Mouse (Mus musculus): Measurements from ENCODE around the gene Cfap54.

Cfap54 gene

DNA sequence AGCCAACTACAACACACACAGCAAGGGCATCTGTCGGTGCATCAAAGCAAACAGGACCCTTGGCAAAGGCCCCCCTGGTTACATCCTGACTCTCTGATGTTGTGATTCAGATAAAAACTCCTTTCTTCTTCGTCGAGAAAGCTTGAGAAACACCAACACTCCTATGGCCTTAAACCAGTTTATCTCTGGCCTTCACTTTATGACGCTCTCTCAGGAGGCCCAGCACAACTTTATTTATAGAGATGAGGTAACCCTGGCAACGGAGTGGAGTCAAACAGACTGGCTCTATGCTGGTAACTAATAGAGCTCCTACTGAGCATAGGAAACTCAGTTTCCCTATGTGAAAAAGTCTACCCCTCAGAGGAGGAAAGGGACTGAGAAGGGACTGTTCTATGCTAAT is 146.9 kb downstream of the Cfap54 start:
- DNase-seq: no peak

DNA sequence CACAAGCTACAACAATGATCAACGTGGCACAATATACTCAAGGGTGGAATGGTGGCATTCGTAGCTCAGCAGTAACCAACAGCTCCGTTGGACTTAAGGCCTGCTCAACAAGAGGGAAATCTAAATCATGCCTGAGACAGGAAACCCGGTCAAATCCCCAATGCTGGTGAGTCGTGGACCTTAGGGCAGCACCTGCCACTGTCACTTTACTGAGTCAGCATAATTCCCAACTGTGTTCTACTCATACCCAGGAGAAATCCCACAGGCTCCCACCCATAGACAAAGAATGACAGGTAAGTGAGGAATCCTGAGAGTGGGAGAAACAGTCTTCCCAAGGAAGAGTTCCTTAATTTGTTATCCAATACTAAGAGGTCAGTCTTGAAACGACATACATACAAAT is 147.8 kb downstream of the Cfap54 start:
- no peak for DNase-seq

DNA sequence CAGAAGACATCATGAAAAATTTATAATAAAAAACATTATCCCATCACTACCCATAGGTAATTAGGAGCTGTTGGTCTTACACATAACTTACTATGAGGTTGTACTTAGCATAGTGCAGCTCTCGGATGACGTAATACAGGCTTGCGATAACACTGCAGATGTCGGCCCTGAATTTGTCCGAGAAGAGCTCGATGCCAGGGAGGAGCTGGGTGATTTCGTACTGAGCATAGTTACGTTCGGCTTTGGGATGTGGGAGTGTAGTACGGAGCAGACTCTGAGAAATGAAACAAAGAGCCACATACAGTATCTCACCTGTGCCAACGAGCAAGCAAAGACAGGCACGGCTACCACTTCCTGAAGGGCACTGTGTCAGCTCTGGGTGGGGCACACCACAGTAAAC is 149.0 kb downstream of the Cfap54 start:
- no peak for DNase-seq

DNA sequence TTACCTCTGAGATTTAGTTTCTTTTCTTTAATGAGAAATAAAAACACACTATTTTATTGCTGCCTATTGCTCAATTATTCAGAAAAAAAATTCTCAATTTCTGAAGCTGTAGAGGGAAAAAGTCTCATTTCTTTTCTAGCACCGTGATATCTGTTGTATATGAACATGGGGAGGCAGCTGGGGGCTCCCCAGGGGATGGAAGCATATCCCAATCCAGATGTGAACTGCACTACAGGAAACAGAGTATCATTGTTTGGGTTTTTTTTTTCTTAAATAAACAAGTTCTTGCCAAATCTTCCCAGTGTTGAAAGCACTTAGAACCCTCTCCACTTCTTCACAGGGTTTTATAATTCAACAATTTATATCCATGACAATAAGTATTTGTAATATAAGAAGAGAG is 151.4 kb downstream of the Cfap54 start:
- no peak for DNase-seq

DNA sequence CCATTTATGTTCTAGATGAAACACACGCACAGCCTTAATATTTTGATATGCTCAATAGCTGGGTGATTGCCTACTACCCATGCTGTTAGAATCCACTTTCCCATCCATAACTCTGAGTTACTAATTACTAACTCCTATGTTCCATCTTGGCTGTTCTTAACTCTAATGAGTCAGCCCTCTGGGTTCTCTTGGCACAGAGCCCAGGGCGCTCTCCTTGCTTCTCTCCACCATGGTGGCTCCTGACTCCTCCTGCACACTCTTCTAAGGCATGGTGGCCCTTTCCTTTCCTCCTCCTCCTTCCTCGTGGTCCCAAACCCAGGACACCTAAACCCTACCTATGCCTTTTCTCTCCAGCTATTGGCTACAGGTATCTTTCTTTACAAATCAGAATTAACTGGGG is 153.2 kb downstream of the Cfap54 start:
- peak; percentile 2 to 37 for DNase-seq

DNA sequence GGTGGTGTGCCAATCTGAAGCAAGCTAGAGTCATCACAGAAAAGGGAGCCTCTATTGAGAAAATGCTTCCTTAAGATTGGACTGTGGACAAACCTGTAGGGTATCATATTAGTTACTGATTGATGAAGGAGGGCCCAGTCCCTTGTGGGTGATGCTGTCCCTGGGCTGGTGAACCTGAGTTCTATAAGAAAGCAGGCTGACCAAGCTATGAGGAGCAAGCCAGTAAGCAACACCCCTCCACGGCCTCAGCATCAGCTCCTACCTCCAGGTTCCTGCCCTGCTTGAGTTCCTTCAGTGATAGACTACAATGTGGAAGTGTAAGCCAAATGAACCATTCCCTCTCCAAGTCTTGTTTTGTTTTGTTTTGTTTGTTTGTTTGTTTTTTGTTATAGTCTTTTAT is 162.9 kb downstream of the Cfap54 start:
- DNase-seq: no peak

DNA sequence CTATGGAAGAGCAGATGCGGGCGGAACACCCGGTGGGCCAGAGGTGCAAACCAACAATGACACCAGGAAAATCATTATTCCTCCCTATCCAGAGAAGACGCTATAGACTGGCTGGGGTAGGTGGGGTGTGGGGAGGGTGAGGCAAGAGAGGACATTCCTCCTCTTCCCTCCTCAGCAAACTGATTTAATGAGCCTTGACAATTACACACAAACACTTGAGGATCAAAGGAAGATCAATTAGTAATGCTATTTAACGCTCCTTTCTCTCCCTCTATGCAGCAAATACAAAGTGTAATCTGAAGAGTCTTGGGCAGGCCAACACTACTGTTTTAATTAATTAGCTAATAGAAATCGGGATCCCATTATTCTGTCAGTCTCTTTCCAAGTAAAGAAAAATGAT is 174.2 kb downstream of the Cfap54 start:
- DNase-seq: no peak

DNA sequence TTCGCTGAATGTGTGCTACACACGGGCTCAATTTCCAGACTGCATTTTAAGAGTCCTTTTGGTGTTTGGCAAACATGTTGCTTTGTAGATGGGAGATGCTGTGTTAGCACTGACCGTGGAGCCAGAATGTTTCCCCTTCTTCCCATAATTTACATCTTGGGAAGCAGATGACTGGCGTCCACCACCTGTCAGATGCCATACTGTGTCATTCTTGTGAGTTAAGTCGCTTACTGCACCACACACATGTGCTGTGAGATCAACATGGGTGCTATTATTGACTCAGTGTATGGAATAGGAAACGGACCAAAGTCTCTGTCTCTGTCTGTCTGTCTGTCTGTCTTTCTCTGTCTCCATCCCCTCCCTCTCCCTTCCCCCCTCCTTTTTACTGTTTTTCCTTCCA is 193.0 kb downstream of the Cfap54 start:
- no peak for DNase-seq

DNA sequence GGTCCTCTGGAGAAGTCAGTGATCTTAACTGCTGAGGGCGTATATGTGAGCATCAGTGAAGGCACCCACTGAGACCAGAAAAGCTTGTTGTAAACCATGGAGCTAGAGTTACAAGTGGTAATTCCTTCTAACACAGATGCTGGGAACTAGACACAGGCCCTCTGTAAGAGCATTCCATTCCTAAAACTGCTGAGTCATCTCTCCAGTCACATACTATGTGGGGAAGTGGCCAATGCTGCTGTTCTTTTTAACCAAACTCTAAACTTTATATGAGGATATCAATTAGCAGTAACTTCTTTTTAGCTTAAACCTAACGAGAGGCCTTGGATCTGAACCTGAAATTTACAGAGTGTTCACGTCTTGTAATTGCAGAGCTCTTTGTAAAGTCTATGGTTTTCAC is 203.4 kb downstream of the Cfap54 start:
- DNase-seq: no peak

DNA sequence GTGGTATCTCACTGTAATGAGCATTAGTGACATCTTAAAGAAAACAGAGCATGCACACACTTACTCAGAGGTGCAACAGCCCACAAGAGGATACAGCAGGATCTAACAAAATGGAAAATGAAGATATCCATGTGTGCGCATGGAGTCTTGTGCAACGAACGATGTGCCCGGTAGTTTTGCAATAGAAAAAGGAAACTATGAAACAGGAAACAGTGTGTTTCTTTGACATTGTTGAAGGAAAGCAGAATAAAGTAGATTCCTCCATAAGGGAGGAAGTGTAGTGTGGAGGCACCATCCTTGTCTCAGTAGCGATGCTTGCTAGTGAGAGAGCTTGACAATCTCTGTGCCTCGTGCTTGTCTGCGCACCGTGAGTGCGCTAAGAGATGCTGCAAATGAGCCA is 240.4 kb downstream of the Cfap54 start:
- no peak for DNase-seq

DNA sequence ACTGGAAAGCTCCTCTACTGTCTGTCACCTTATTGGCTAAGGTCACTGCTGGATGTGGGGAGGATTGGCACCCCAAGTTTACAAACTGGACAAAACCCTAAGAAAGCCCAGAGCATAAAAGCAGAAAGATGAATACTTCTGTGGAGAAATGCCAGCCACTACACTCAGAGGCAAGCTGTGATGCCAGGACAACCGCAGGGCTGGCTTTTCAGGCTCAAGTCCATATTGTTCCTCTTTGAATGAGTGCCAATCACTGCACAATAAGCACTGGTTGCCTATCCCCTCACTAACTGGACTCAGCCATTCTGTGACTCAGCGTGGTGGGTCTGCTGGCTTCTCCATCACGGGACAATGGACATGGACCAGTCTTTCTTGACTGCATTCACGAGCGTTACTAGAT is 243.8 kb downstream of the Cfap54 start:
- no peak for DNase-seq

DNA sequence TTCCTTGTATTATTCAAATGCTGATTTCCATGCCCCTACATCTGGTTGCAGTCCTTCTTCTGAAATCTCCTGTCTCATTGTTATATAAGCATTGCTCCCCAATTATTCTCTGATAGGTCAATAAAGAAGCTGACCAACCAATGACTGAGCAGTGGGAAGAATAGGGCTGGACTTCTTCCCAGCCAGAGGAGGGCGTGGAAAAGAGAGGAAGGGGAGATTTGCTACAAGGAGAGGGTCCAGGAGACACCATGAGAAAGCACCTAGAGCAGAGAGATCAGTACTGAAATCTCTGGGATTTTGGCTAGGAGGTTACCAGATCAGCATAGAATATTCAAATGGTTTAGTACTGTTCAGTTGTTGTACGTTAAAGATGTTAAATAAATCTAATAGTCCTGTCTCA is 244.4 kb downstream of the Cfap54 start:
- DNase-seq: no peak

DNA sequence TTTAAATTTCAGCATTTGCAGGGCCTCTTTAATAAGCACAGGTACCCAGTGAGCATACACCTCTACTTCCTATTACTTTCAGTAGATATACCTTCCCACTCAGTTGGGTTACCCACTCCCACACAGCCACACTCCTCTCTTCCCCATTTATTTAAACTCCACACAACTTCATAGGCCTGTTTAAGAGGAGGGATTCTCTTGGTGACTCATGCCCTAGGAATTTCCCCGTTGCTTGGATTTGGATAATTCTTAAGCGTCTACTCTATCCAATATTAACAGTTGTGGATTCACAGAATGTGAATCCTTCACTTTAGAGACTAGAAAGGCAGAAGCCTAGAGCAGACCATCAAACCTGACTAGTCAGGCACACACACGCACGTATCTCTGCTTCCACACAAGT is 259.9 kb downstream of the Cfap54 start:
- no peak for DNase-seq

DNA sequence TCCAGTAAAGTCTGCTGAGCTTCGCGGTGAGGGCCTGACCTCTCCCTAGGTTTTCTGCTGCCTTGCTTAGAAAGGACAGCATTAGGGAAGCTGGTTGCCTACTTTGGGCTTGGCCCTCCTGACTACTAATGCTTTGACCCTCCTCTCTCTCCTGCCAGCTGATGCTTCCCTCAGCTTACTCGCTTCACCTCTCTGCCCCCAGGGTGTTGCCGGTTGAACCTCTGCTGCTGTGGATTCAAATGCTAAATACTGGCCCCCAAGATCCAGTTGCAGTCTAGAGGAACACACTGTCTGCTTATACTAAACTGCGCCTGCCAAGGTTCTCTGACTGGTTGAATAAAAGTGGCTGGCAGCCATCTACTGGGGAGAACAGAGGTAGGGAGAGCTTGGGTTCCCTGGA is 263.2 kb downstream of the Cfap54 start:
- DNase-seq: no peak

DNA sequence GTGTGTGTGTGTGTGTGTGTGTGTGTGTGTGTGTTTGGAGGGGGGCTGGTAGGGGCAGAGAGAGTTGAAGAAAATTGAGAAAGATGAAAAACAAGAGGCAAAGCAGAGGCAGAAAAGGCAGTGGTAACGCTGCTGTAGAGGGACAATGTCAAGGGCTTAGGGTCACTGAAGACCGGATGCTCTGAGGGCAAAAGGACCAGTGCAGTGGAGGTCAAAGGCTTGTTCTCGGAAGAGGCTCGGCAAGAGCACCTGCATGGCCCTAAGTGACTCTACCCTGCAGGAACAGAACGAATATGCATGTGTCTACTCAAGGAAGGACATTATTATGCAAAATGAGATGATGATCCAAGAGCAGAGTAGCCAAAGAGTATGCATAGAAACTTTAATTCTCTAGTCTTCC is 264.5 kb downstream of the Cfap54 start:
- no peak for DNase-seq

DNA sequence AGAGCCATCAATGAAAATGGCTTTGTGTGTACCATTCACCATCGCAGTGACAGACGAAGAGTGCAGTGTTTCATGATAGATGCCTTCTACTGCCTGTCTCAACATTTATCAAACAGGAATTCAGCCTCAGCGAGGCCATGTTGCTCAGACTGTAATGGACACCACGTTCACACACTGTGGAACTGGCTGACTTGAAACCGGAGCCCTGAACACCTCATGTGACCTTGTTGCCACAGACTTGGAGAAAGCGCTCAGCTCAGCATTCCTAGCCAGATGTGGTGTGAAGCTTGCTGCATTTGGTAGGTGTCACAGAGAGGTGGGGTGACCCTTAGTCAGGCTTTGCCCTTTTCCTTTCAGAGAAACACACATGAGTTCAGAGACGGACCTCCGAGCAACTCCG is 270.5 kb downstream of the Cfap54 start:
- no peak for DNase-seq

DNA sequence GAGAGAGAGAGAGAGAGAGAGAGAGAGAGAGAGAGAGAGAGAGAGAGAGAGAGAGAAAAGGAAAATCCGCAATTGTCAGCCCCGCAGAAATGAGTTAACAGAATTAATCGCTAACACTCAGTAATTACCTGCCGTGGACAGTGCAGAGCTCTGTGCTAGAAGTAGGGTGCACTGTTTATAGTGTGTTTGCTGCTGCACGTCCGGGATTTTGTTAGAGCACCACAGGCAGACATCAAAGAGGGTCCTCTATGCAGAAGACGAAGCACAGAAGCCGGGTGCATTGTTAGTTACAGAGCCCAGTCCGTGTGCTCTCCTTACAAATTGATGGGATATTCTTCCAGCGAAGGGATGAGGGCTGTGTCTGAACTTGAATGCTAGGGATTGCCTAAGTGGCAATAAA is 289.5 kb downstream of the Cfap54 start:
- no peak for DNase-seq

DNA sequence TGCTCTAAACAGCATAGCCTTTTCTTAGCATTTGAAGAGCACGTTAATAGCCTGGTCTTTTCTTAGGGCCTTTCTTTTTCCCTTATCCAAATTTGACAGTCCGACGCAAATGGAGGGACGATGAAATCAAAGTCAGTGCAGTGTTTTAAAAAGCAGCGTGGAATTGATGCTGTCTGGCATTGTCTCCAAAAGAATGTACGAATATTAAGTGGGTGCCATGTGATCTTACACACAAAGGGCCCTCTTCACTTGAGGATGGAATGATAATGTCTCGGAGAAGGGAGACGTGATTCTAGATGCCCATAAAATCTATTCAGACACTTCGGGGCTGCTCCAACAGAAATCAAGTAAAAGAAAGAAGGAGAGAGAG is 289.9 kb downstream of the Cfap54 start:
- DNase-seq: no peak

DNA sequence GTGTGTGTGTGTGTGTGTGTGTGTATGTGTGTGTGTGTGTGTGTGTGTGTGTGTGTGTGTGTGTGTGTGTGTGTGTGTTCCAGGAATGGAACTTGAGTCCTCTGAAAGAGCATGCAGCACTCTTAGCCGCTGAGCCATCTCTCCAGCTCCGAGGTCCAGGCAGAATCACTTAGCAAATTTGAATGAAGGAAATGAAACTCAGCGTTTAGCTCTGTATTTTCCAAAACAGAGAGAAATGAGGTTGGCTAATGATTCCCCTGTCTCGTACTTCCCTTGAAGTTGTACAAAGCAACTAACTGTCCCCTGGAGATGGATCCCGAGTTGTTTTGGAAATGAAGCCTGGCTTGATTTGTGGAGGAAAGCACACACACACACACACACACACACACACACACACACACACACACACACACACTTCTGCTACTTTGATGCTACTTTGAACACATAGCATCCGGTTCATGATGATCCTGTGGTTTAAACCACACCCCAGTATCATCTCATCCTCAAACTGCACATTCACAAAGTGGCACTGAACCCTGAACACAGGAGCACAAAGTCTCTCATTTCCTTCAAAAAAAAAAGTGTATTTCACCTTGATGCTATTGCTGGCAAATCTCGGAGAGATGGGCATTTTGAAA is 290.4 kb downstream of the Cfap54 start:
- no peak for DNase-seq

DNA sequence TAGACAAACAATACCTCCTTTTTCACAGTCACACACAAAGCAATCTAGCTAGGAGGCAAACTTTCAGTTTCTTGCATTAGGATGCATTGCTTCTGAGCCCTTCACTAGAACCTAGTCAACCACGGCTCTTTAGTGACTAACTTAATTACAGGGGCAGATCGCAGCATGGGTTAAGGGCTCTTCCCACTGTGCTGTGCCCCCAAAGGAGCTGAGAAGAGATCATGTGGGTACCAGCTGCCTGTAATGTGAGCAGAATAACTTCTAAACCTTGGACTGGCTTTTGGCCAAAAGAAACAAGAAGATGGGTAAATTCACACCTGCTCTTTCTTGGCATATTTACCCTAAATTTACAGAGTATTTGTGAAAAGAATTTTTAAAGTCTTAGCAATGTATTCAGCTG is 291.2 kb downstream of the Cfap54 start:
- DNase-seq: no peak

DNA sequence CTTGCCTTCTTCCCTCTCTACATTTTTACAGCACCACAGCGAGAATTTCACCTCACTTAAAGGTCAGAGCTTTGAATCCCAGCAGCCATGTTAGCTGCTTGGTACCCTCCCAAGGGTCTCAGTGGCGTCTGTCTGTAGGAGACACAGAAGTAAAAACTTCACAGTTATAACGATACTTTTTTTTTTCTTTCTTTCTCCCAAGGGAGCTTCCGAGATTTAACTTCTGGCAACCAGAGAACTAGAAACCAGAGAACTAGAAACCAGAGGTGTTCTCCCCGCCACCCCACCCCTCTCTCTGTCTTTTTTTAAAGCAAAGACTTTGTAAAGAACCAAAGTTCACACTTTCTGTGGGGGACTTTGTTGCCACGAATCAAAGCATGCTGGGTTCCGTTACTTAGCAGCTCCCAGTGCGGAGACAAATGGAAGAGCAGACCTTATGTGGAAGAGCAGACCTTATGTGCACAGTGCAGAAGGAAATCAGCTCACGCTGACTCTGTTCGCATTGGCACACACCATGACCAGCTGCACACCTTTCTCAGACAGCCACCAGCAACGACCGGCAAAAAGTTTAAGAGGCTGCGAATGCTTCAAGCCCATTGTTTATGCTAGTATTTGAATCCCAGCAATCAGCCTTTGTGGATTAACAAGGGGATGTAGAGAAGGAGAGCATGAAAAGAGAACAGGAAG is 292.9 kb downstream of the Cfap54 start:
- no peak for DNase-seq

DNA sequence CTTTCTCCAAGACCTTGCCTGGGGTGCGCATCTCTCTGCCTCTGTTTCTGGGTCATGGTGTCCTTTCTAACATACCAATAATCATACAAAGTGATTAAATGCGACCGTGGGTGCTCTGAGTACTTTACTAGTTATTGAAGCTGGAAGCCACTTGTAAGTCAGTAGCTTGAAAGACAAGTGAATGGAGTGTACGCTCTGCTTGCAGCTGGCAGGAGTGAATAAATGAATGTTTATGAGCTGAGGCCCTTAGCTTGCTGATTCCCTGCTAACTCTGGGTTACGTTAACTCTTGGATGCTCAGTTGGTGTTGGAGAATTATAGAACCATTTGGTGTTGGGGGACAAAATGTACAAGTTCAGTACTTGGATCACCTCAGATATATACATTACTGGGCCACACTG is 298.7 kb downstream of the Cfap54 start:
- no peak for DNase-seq

DNA sequence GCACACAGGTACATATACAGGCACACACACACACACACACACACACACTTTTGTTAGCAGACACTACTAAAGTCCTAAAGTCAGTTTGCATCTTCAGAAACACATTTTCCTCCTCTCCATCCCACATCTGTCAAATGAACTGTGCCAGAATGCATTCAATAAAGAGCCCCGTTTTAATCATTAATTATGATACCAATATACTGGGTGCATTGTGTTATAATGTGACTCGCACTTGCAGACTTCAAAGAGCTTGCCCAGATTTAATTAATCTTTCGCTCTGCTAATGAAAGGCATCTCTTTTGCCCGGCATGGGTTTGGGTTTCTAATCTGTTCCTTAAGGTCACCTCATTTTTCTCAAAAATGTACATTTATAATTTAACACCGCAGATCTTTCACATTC is 327.1 kb downstream of the Cfap54 start:
- no peak for DNase-seq

DNA sequence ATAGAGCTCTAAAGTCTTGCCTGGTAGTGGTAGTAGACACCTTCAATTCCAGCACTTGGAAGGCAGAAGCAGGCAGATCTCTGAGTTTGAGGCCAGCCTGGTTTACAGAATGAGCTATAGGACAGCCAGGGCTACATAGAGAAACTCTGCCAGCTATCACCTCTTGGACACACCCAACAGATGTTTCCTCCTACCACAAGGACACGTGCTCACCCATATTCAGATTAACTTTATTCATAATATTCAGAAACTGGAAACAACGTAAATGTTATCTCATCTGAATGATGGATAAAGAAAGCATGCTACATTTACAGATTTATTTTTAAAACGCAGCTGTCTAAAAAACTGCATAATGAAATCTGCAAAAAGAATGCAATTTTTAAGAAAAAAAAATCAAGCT is 351.1 kb downstream of the Cfap54 start:
- no peak for DNase-seq

DNA sequence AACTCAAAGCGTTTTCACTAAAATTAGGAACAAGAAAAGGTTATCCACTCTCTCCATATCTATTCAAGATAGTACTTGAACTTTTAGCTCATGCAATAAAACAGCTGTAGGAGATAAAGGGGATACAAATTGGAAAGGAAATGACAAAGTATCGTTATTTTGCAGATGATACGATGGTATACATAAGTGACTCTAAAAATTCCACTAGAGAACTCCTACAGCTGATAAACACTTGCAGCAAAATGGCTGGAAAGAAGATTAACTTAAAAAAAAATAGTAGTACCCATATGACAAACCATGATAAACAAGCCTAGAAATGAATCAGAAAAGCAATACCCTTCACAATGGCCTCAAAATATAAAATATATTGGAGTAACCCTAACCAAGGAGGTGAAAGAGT is 352.7 kb downstream of the Cfap54 start:
- DNase-seq: no peak
